Mouse (Mus musculus) adrenal gland, adult 8-10 months (tissue): ENCODE measurements around the gene Olfr1107. TPM values are rescaled to one million over a fixed set of nuclear protein-coding genes. Genes with fewer than 3 reads are reported as not detected.

ENCODE experiments used
- DNase-seq: peaks from one replicate; pipeline ENCODE4 v3.0.0; 2022
- total RNA-seq, 4 experiments: library from RNA; stranded (reverse); gene quantifications; 2 replicates each; pipeline ENCODE4 v1.2.4; 2022

Gene Olfr1107
- total RNA-seq, result not detected

- no peak for DNase-seq
These were observed at the start of gene Olfr1107 for GRCm38 (mm10) chr2:87075717-87076116. Olfr1107 (minus strand) TSS chr2:87075817.

GRCm38 (mm10) chr2:87114467-87114866 is 38.9 kb upstream of the Olfr1107 start, which contains the start of gene Olfr259:
Olfr259 (minus strand) TSS chr2:87114567.
- no peak for DNase-seq

GRCm38 (mm10) chr2:87095908-87096307 is 20.3 kb upstream of the Olfr1107 start, which contains the start of gene Olfr1109:
Olfr1109 (minus strand) TSS chr2:87096008.
- DNase-seq, result no peak

GRCm38 (mm10) chr2:87052173-87052572 is 23.4 kb downstream of the Olfr1107 start, which contains the start of gene Olfr1106:
Olfr1106 (minus strand) TSS chr2:87052273.
- no peak for DNase-seq

- no peak for DNase-seq
These were observed 39.2 kb downstream of the Olfr1107 start, which contains the start of gene Olfr1105 for GRCm38 (mm10) chr2:87036431-87036830. Olfr1105 (minus strand) TSS chr2:87036531.

- no peak for DNase-seq
These were observed 48.6 kb downstream of the Olfr1107 start, which contains the start of gene Olfr1104 for GRCm38 (mm10) chr2:87026980-87027379. Olfr1104 (minus strand) TSS chr2:87027080.

Other genes with a start within 250 kb of the Olfr1107 start
- not detected for gene Olfr1095, start 224.1 kb downstream of the Olfr1107 start, total RNA-seq
- gene Gm13723, start 201.0 kb downstream of the Olfr1107 start, total RNA-seq, result not detected
- not detected for gene Olfr1097, start 183.6 kb downstream of the Olfr1107 start, total RNA-seq
- not detected for gene Olfr1098, start 151.3 kb downstream of the Olfr1107 start, total RNA-seq
- not detected for gene Olfr1099, start 115.1 kb downstream of the Olfr1107 start, total RNA-seq
- not detected for gene Olfr1100, start 95.9 kb downstream of the Olfr1107 start, total RNA-seq
- gene Olfr1101, start 84.6 kb downstream of the Olfr1107 start, total RNA-seq, result not detected
- not detected for gene Olfr1102, start 77.4 kb downstream of the Olfr1107 start, total RNA-seq
- not detected for gene Olfr1104, start 48.7 kb downstream of the Olfr1107 start, total RNA-seq
- not detected for gene Olfr1105, start 39.3 kb downstream of the Olfr1107 start, total RNA-seq
- gene Olfr1106, start 23.5 kb downstream of the Olfr1107 start, total RNA-seq, result not detected
- not detected for gene Olfr1109, start 20.2 kb upstream of the Olfr1107 start, total RNA-seq
- gene Olfr259, start 38.8 kb upstream of the Olfr1107 start, total RNA-seq, result not detected
- gene Olfr1110, start 64.5 kb upstream of the Olfr1107 start, total RNA-seq, result not detected
- gene Olfr1111, start 76.8 kb upstream of the Olfr1107 start, total RNA-seq, result not detected
- gene Olfr1112, start 112.0 kb upstream of the Olfr1107 start, total RNA-seq, result not detected
- not detected for gene Olfr1113, start 133.2 kb upstream of the Olfr1107 start, total RNA-seq
- not detected for gene Olfr1115, start 172.2 kb upstream of the Olfr1107 start, total RNA-seq
- not detected for gene Olfr1116, start 191.7 kb upstream of the Olfr1107 start, total RNA-seq
- not detected for gene Olfr1118, start 231.8 kb upstream of the Olfr1107 start, total RNA-seq